Mouse (Mus musculus) ES-E14 (cell line): ENCODE measurements around the gene Ddx10. TPM values are rescaled to one million over a fixed set of nuclear protein-coding genes. Genes with fewer than 3 reads are reported as not detected.
A peak's percentile ranks its signal among the peaks of the same experiment; 100 is the strongest.

Source experiments
- DNase-seq: peaks from one replicate; pipeline ENCODE4 v3.0.0-alpha.2; 2013; ENCODE audit warnings: low read depth, low spot score
- H3K27ac ChIP-seq: 2 replicates; pipeline ENCODE4 v1.5.1; 2012; ENCODE audit warnings: low read depth, mild to moderate bottlenecking, low read length, moderate library complexity, mixed read lengths; ENCODE audit not compliant: poor library complexity, insufficient read depth, severe bottlenecking
- H3K36me3 ChIP-seq: 2 replicates; pipeline ENCODE4 v1.6.1; 2012; ENCODE audit warnings: mild to moderate bottlenecking, low read length, moderate library complexity, mixed read lengths; ENCODE audit not compliant: control insufficient read depth, poor library complexity, insufficient read depth, severe bottlenecking
- H3K4me1 ChIP-seq, 2 experiments: fragments of 150-350 bp in 1 of 2; sonication (generic) in 1 of 2; 2 replicates each; pipeline ENCODE4 v1.6.1; 2012; ENCODE audit warnings: low read length in 2 of 2, mild to moderate bottlenecking in 1 of 2, mixed read lengths in 1 of 2; ENCODE audit not compliant: control insufficient read depth in 2 of 2, insufficient read depth in 2 of 2, poor library complexity in 1 of 2
- H3K4me3 ChIP-seq, 2 experiments: fragments of 150-350 bp in 1 of 2; sonication (generic) in 1 of 2; 2 replicates each; pipeline ENCODE4 v1.5.1; 2012; ENCODE audit warnings: low read length in 2 of 2, low read depth in 1 of 2, mild to moderate bottlenecking in 1 of 2, mixed read lengths in 1 of 2; ENCODE audit not compliant: insufficient read depth in 1 of 2, poor library complexity in 1 of 2, severe bottlenecking in 1 of 2
- H3K9ac ChIP-seq: 2 replicates; pipeline ENCODE4 v1.6.1; 2012; ENCODE audit warnings: low read depth, mild to moderate bottlenecking, low read length, mixed read lengths; ENCODE audit not compliant: poor library complexity, insufficient read depth, severe bottlenecking
- H3K9me3 ChIP-seq: fragments of 150-350 bp; sonication (generic); 2 replicates; pipeline ENCODE4 v1.6.1; 2012; ENCODE audit warnings: low read depth, mild to moderate bottlenecking, low read length; ENCODE audit not compliant: control insufficient read depth, insufficient read depth
- CHD2 ChIP-seq: IDR thresholded peaks from 2 replicates; pipeline ENCODE4 v1.6.1; 2014; ENCODE audit warnings: mild to moderate bottlenecking, low read depth, low read length, inconsistent platforms
- HCFC1 ChIP-seq: IDR thresholded peaks from 2 replicates; pipeline ENCODE4 v1.6.1; 2012; ENCODE audit warnings: low read length, inconsistent platforms, borderline replicate concordance; ENCODE audit not compliant: insufficient read depth
- MAFK ChIP-seq: IDR thresholded peaks from 2 replicates; pipeline ENCODE4 v1.6.1; 2014; ENCODE audit warnings: mild to moderate bottlenecking, low read depth, low read length, inconsistent platforms; ENCODE audit not compliant: insufficient read depth
- ZC3H11A ChIP-seq: IDR thresholded peaks from 2 replicates; pipeline ENCODE4 v1.6.1; 2012; ENCODE audit warnings: low read depth, mild to moderate bottlenecking, inconsistent platforms, low read length, borderline replicate concordance
- ZNF384 ChIP-seq: IDR thresholded peaks from 2 replicates; pipeline ENCODE4 v1.6.1; 2012; ENCODE audit warnings: low read depth, low read length, inconsistent platforms
- in situ Hi-C, 2 experiments: fragments of 600-800 bp; cut with MboI; formaldehyde crosslinking; loops; one replicate each; pipeline ENCODE4 v1.15.1; 2025; ENCODE audit warnings: low sequenced_read_pairs in 2 of 2, inconsistent platforms in 1 of 2; ENCODE audit not compliant: unreplicated experiment in 2 of 2
- total RNA-seq: library from RNA; depleted of rRNA; stranded (reverse); fragments of 300-350 nt; gene quantifications from 2 replicates; pipeline ENCODE4 v1.2.3, GENCODE M21; 2012

Ddx10 gene
- total RNA-seq, 1 experiment: 46.7 TPM

- no peak for TF ChIP-seq CHD2
- TF ChIP-seq MAFK: no peak
- no peak for TF ChIP-seq ZC3H11A
- TF ChIP-seq HCFC1: no peak
- TF ChIP-seq ZNF384: no peak
- Histone ChIP-seq H3K9me3 (no peaks in the 10 kb centered on the region), H3K9ac (no peak overlapping the region), H3K27ac (no peak overlapping the region), H3K36me3 (no peaks in the 10 kb centered on the region), H3K4me3 (no peak overlapping the region), H3K4me1 (peaks cover 0 to 7% of the 10 kb centered on the region in 2 experiments; a peak in 2 of 4 replicates)
- DNase-seq: no peak
- in situ Hi-C loops: loop anchor here in 1 of 2 experiments (25.0 kb wide), 1 partner anchor 118 kb away; the partner anchor contains the start of gene Kdelc2
These were observed 21.6 kb upstream of the Ddx10 start for GRCm38 (mm10) chr9:53269466-53269755.

DNA sequence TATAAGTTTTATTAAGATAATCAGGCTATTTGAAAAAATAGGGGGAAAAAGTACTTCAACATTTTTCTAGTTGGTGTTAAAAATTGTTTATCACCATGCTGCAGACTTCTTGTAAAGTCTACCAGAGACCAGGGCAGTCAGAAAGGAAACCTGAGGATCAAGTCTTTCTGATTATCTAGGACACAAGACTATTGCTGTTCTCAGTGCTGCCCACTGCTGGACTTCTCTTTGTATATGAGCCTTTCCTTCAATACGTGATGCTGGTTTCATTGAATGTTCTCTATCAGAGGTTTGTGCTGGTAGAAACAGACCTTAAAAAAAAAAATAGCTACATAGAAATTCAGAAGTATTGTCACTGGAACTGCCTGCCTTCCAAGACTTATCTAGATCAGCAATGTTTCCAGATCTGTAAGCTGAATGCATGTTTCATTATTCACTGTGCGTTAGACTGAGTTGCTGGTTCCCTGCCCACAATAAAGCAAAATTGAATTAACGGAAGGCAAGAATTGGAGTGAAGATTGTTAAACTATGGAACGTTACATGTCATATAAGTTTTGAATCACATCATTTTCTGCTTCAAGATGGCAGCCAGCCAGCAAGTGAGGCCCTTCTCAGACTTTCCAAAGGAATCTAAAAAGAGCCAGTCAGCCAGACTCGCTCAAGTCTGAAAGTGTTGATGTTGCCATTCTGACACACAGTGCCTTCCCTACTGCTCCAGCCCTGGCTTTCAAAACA, 21.0 kb upstream of the Ddx10 start:
- no peak overlapping the region for H3K27ac ChIP-seq
- H3K9ac ChIP-seq: no peak overlapping the region
- DNase-seq: no peak
- TF ChIP-seq CHD2 (no peak), HCFC1 (no peak), ZNF384 (no peak), MAFK (no peak), ZC3H11A (no peak)
- no peaks in the 10 kb centered on the region for H3K9me3 ChIP-seq
- H3K36me3 ChIP-seq: no peaks in the 10 kb centered on the region
- H3K4me1 ChIP-seq: peaks cover 0 to 8% of the 10 kb centered on the region in 2 experiments; a peak in 2 of 4 replicates
- in situ Hi-C loops: loop anchor here in 1 of 2 experiments (25.0 kb wide), 1 partner anchor 118 kb away; the partner anchor contains the start of gene Kdelc2
- no peak overlapping the region for H3K4me3 ChIP-seq

GRCm38 (mm10) chr9:53268036-53268435, 20.2 kb upstream of the Ddx10 start:
- DNase-seq: no peak
- H3K4me1 ChIP-seq: peaks cover 0 to 12% of the 10 kb centered on the region in 2 experiments; a peak in 2 of 4 replicates
- in situ Hi-C loops: loop anchor here in 1 of 2 experiments (25.0 kb wide), 1 partner anchor 119 kb away; the partner anchor contains the start of gene Kdelc2
- H3K9ac ChIP-seq: no peak overlapping the region
- H3K27ac ChIP-seq: no peak overlapping the region
- H3K36me3 ChIP-seq: no peaks in the 10 kb centered on the region
- TF ChIP-seq CHD2 (no peak), MAFK (no peak), ZC3H11A (no peak), HCFC1 (no peak), ZNF384 (no peak)
- no peaks in the 10 kb centered on the region for H3K9me3 ChIP-seq
- no peak overlapping the region for H3K4me3 ChIP-seq

DNA sequence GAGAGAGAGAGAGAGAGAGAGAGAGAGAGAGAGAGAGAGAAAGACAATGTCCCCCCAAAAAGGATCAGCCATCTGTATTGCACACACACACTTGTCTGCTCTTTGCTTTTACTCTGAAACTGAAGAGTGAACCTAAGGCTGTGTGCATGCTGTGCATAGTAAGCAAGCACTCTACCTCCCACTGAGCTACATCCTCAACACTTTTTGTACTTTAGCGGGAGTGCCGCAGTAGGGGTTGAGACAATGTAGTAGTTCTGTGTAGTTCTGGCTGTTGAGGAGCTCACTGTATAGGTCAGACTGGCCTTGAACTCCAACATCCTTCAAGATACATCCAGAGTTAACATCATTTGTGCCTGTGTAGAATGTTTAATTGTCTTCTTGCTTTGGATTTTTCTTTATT, 17.7 kb upstream of the Ddx10 start:
- in situ Hi-C loops: loop anchor here in 1 of 2 experiments (25.0 kb wide), 1 partner anchor 122 kb away; the partner anchor contains the start of gene Kdelc2
- Histone ChIP-seq H3K9ac (no peak overlapping the region), H3K4me3 (no peak overlapping the region), H3K27ac (no peak overlapping the region; the same call in 1 of the 2 replicates), H3K36me3 (no peaks in the 10 kb centered on the region), H3K9me3 (no peaks in the 10 kb centered on the region), H3K4me1 (peaks cover 0 to 18% of the 10 kb centered on the region in 2 experiments; a peak in 2 of 4 replicates)
- peak; percentile 47 for DNase-seq
- TF ChIP-seq ZC3H11A (no peak), ZNF384 (no peak), CHD2 (no peak), MAFK (no peak), HCFC1 (no peak)
